Mouse (Mus musculus) T-helper 1 cell (primary cell): ENCODE results near the gene Bank1.

Experiments used
- in situ Hi-C: fragments of 300-600 bp; cut with MboI, MseI; formaldehyde crosslinking; loops from one replicate; pipeline ENCODE4 v1.15.1; 2025; ENCODE audit warnings: high pct_unique_total_duplicates

Bank1 gene

DNA sequence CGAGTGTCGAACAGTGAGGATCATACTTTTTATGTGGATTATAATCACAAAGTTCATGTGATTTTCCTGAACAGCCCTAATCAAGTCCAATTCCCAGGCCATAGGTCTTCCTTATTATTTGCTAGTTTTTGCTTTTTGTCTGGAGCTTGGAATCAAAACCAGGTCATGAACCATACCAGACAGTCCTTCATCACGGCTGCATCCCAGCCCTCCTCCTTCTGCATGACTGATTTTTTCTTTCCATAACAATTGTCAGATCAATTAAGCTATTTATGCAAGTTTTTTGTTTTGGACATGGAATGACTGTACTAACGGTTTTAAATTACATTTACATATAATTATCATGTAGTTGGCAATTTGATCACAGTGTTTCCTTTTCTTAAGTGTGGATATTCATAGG is 315.2 kb downstream of the Bank1 start:
- in situ Hi-C loops = no loop called here

DNA sequence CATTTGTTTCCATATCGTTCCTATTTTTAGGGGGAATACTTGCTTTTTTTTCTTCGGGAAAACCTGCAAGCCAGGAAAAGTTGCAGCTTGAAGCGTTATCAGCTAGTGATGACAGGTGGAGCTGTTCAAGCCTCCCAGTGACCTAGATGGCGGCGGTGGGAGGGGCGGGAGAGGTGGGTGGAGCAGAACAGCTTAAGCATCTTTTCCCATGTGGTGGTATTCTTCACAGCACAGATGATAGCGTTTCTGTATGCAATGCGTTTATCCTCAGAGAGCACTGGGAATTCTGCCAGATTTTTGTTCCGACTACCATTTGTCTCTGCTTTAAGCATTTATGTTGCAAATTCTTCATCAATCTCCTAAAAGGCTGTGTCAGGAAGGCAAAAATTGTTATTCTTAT is 318.0 kb downstream of the Bank1 start:
- in situ Hi-C loops = no loop called here

GRCm38 (mm10) chr3:136007081-136007828 is 318.6 kb downstream of the Bank1 start:
- in situ Hi-C loops = no loop called here
